Mouse (Mus musculus) CH12.LX (cell line): ENCODE data around the gene Prpf40b. TPM values are rescaled to one million over a fixed set of nuclear protein-coding genes. Genes with fewer than 3 reads are reported as not detected.

Experiments
- DNase-seq: peaks from one replicate; pipeline ENCODE4 v3.0.0-alpha.2; 2013; ENCODE audit errors: extremely low read depth
- H3K27ac ChIP-seq: 2 replicates; pipeline ENCODE4 v1.5.1; 2012; ENCODE audit warnings: low read depth, mild to moderate bottlenecking, control low read depth, moderate library complexity; ENCODE audit not compliant: insufficient read depth
- H3K27me3 ChIP-seq: replicated peaks from 2 replicates; pipeline ENCODE3; 2012; ENCODE audit warnings: inconsistent platforms
- H3K36me3 ChIP-seq, 2 experiments: replicated peaks in 1 of 2; 2 replicates each; pipeline versions ENCODE3 to v1.6.1; 2012; ENCODE audit warnings: inconsistent platforms in 1 of 2, low read length in 1 of 2, mild to moderate bottlenecking in 1 of 2, mixed read lengths in 1 of 2, moderate library complexity in 1 of 2; ENCODE audit not compliant: control insufficient read depth in 1 of 2, insufficient read depth in 1 of 2
- H3K4me1 ChIP-seq, 2 experiments: 2 replicates each; pipeline ENCODE4 v1.6.1; 2012; ENCODE audit warnings: inconsistent platforms in 1 of 2, moderate library complexity in 1 of 2; ENCODE audit not compliant: insufficient read depth in 2 of 2, control insufficient read depth in 1 of 2
- H3K4me2 ChIP-seq: 2 replicates; pipeline ENCODE4 v1.6.1; 2012; ENCODE audit warnings: low read depth, mild to moderate bottlenecking, control low read depth; ENCODE audit not compliant: poor library complexity, insufficient read depth, severe bottlenecking
- H3K4me3 ChIP-seq, 3 experiments: fragments of 150-350 bp in 1 of 3; sonication (generic) in 1 of 3; replicated peaks in 1 of 3; 2 replicates each; pipeline versions ENCODE3 to v1.5.1; 2011 to 2012; ENCODE audit warnings: low read depth in 2 of 3, low read length in 2 of 3, mild to moderate bottlenecking in 2 of 3, moderate library complexity in 2 of 3, control low read depth in 1 of 3, improper control_type of control experiment in 1 of 3, inconsistent platforms in 1 of 3, mixed read lengths in 1 of 3; ENCODE audit not compliant: poor library complexity in 1 of 3
- H3K79me2 ChIP-seq: replicated peaks from 2 replicates; pipeline ENCODE4 v1.6.1; 2012; ENCODE audit warnings: mild to moderate bottlenecking, moderate library complexity; ENCODE audit not compliant: control insufficient read depth, poor library complexity, insufficient read depth, severe bottlenecking; ENCODE audit errors: extremely low read depth
- H3K9ac ChIP-seq: 2 replicates; pipeline ENCODE4 v1.6.1; 2012; ENCODE audit warnings: low read depth, mild to moderate bottlenecking, control low read depth, moderate library complexity; ENCODE audit not compliant: insufficient read depth
- H3K9me3 ChIP-seq: replicated peaks from 2 replicates; pipeline ENCODE3; 2012; ENCODE audit warnings: low read length, inconsistent platforms, mixed read lengths
- CHD1 ChIP-seq: IDR thresholded peaks from 2 replicates; pipeline ENCODE4 v1.6.1; 2012; ENCODE audit warnings: low read depth, low read length, improper control_type of control experiment, inconsistent platforms
- CTCF ChIP-seq, 2 experiments: IDR thresholded peaks in 1 of 2; conservative IDR thresholded peaks in 1 of 2; 2 replicates each; pipeline ENCODE4 v1.5.1; 2011 to 2012; ENCODE audit warnings: low read depth in 2 of 2, low read length in 2 of 2, improper control_type of control experiment in 1 of 2, inconsistent platforms in 1 of 2, mild to moderate bottlenecking in 1 of 2, moderate library complexity in 1 of 2
- E2F4 ChIP-seq: IDR thresholded peaks from 2 replicates; pipeline ENCODE4 v1.6.1; 2011; ENCODE audit warnings: low read depth, low read length, improper control_type of control experiment; ENCODE audit not compliant: insufficient replicate concordance
- ELF1 ChIP-seq: IDR thresholded peaks from 2 replicates; pipeline ENCODE4 v1.6.1; 2014; ENCODE audit warnings: low read depth, mild to moderate bottlenecking, inconsistent platforms, low read length, improper control_type of control experiment
- EP300 ChIP-seq: IDR thresholded peaks from 2 replicates; pipeline ENCODE4 v1.6.1; 2011; ENCODE audit warnings: low read length, improper control_type of control experiment
- ETS1 ChIP-seq: conservative IDR thresholded peaks from 2 replicates; pipeline ENCODE4 v1.6.1; 2012; ENCODE audit warnings: low read depth, mild to moderate bottlenecking, inconsistent platforms, low read length, improper control_type of control experiment, moderate library complexity
- JUND ChIP-seq: conservative IDR thresholded peaks from 2 replicates; pipeline ENCODE4 v1.6.1; 2011; ENCODE audit warnings: low read depth, low read length, improper control_type of control experiment
- KAT2A ChIP-seq: IDR thresholded peaks from 2 replicates; pipeline ENCODE4 v1.6.1; 2012; ENCODE audit warnings: low read length, improper control_type of control experiment, inconsistent platforms; ENCODE audit not compliant: insufficient replicate concordance
- MAFK ChIP-seq: IDR thresholded peaks from 2 replicates; pipeline ENCODE4 v1.6.1; 2011; ENCODE audit warnings: low read length, improper control_type of control experiment; ENCODE audit not compliant: insufficient replicate concordance
- MAX ChIP-seq: IDR thresholded peaks from 2 replicates; pipeline ENCODE4 v1.6.1; 2011; ENCODE audit warnings: low read length, improper control_type of control experiment
- MAZ ChIP-seq: IDR thresholded peaks from 2 replicates; pipeline ENCODE4 v1.6.1; 2012; ENCODE audit warnings: low read depth, mild to moderate bottlenecking, inconsistent platforms, low read length, improper control_type of control experiment, moderate library complexity
- MYC ChIP-seq: IDR thresholded peaks from 2 replicates; pipeline ENCODE4 v1.6.1; 2011; ENCODE audit warnings: low read depth, mild to moderate bottlenecking, improper control_type of control experiment, low read length
- NELFE ChIP-seq: IDR thresholded peaks from 2 replicates; pipeline ENCODE4 v1.6.1; 2011; ENCODE audit warnings: low read depth, low read length, improper control_type of control experiment
- NRF1 ChIP-seq: IDR thresholded peaks from 2 replicates; pipeline ENCODE4 v1.6.1; 2014; ENCODE audit warnings: low read depth, mild to moderate bottlenecking, inconsistent platforms, low read length, improper control_type of control experiment, moderate library complexity
- PAX5 ChIP-seq: IDR thresholded peaks from 2 replicates; pipeline ENCODE4 v1.6.1; 2012; ENCODE audit warnings: low read length, inconsistent platforms, mixed read lengths
- POLR2AphosphoS2 ChIP-seq: IDR thresholded peaks from 2 replicates; pipeline ENCODE4 v1.6.1; 2011; ENCODE audit warnings: low read depth, low read length, improper control_type of control experiment
- RAD21 ChIP-seq: IDR thresholded peaks from 2 replicates; pipeline ENCODE4 v1.6.1; 2011; ENCODE audit warnings: low read depth, mild to moderate bottlenecking, low read length, improper control_type of control experiment, moderate library complexity
- SIN3A ChIP-seq: IDR thresholded peaks from 2 replicates; pipeline ENCODE4 v1.6.1; 2012; ENCODE audit warnings: low read length, improper control_type of control experiment, inconsistent platforms
- SMC3 ChIP-seq: IDR thresholded peaks from 2 replicates; pipeline ENCODE4 v1.6.1; 2011; ENCODE audit warnings: low read depth, low read length, improper control_type of control experiment
- TBP ChIP-seq: conservative IDR thresholded peaks from 2 replicates; pipeline ENCODE4 v1.6.1; 2011; ENCODE audit warnings: low read depth, low read length, improper control_type of control experiment
- UBTF ChIP-seq: IDR thresholded peaks from 2 replicates; pipeline ENCODE4 v1.6.1; 2012; ENCODE audit warnings: low read depth, mild to moderate bottlenecking, inconsistent platforms, low read length, improper control_type of control experiment, moderate library complexity
- USF1 ChIP-seq: IDR thresholded peaks from 2 replicates; pipeline ENCODE4 v1.6.1; 2014; ENCODE audit warnings: low read depth, mild to moderate bottlenecking, inconsistent platforms, low read length, improper control_type of control experiment
- USF2 ChIP-seq: conservative IDR thresholded peaks from 2 replicates; pipeline ENCODE4 v1.6.1; 2011; ENCODE audit warnings: low read depth, low read length, improper control_type of control experiment
- ZC3H11A ChIP-seq: IDR thresholded peaks from 2 replicates; pipeline ENCODE4 v1.6.1; 2012; ENCODE audit warnings: low read depth, mild to moderate bottlenecking, inconsistent platforms, low read length, improper control_type of control experiment
- ZMIZ1 ChIP-seq: IDR thresholded peaks from 2 replicates; pipeline ENCODE4 v1.6.1; 2012; ENCODE audit warnings: low read depth, mild to moderate bottlenecking, inconsistent platforms, low read length, improper control_type of control experiment
- ZNF384 ChIP-seq: IDR thresholded peaks from 2 replicates; pipeline ENCODE4 v1.6.1; 2012; ENCODE audit warnings: low read depth, low read length, improper control_type of control experiment, inconsistent platforms
- dilution Hi-C: fragments of 300-500 bp; cut with MboI; formaldehyde crosslinking; loops from 2 replicates; pipeline ENCODE4 v1.14.3; 2020; ENCODE audit warnings: low sequenced_read_pairs; ENCODE audit not compliant: extremely low pct_unique_long_range_greater_than_20kb, extremely low pct_ligation_motif_present
- in situ Hi-C: fragments of 300-500 bp; cut with MboI; formaldehyde crosslinking; loops from 3 replicates; pipeline ENCODE4 v1.14.3; 2019; ENCODE audit warnings: low sequenced_read_pairs, low pct_ligation_motif_present, low pct_unique_long_range_greater_than_20kb, mixed read lengths
- polyA plus RNA-seq: library from polyadenylated mRNA; unstranded; fragments of >175 nt; gene quantifications from 2 replicates; pipeline ENCODE4 v1.2.1, GENCODE M21; 2012; ENCODE audit warnings: low read depth; ENCODE audit not compliant: insufficient read length
- total RNA-seq, 2 experiments: library from RNA; depleted of rRNA; stranded (reverse); fragments of 300-350 nt in 1 of 2; fragments of >200 nt in 1 of 2; gene quantifications; 2 replicates each; pipeline ENCODE4 v1.2.3; 2012 to 2014

The Prpf40b gene
- total and polyA plus RNA-seq, 3 experiments = 11.7 to 31.8 (median 27.9) TPM

- peak; percentile 86 for TF ChIP-seq MAZ
- TF ChIP-seq ZMIZ1 = no peak
- TF ChIP-seq SIN3A = peak; percentile 94
- TF ChIP-seq CHD1 = no peak
- peak; percentile 47 for TF ChIP-seq SMC3
- TF ChIP-seq TBP = 0 out of 2 replicates have a peak, but pooled peaks have one; percentile 39
- TF ChIP-seq USF2 = no peak
- TF ChIP-seq MAFK = peak; percentile 69
- TF ChIP-seq MYC = no peak
- no peak for TF ChIP-seq PAX5
- TF ChIP-seq RAD21 = peak; percentile 51
- 0 out of 2 replicates have a peak, but pooled peaks have one; percentile 37 for TF ChIP-seq KAT2A
- TF ChIP-seq ETS1 = peak; percentile 95
- no peak for TF ChIP-seq NRF1
- TF ChIP-seq POLR2AphosphoS2 = no peak
- TF ChIP-seq USF1 = no peak
- TF ChIP-seq UBTF = peak; percentile 65; the same call in 1 of the 2 replicates
- peak; percentile 90 for TF ChIP-seq EP300
- TF ChIP-seq JUND = peak; percentile 38; the same call in 1 of the 2 replicates
Measured at GRCm38 (mm10) chr15:99332921-99333675, 38.2 kb downstream of the Prpf40b start (continued).

GRCm38 (mm10) chr15:99333676-99334065 is 38.8 kb downstream of the Prpf40b start:
- H3K27ac ChIP-seq = peak overlapping the region; percentile 81
- peaks cover 45 to 83% of the 10 kb centered on the region in 2 experiments for H3K4me1 ChIP-seq
- H3K9me3 ChIP-seq = no peaks in the 10 kb centered on the region
- H3K4me3 ChIP-seq = peak overlapping the region in 1 of 3 experiments; percentile 2
- dilution Hi-C loops (no loop called here), in situ Hi-C loops (loop anchor here (5.0 kb wide), 1 partner anchor 34 kb away; no protein-coding TSS in a partner anchor)
- no peaks in the 10 kb centered on the region for H3K27me3 ChIP-seq
- peaks cover 23 to 69% of the 10 kb centered on the region in 2 experiments for H3K36me3 ChIP-seq
- peak overlapping the region; percentile 28 for H3K9ac ChIP-seq
- H3K79me2 ChIP-seq = no peaks in the 10 kb centered on the region; the same call in 1 of the 2 replicates
- TF ChIP-seq E2F4 (no peak), ZNF384 (no peak), EP300 (no peak), USF1 (no peak), NRF1 (no peak), KAT2A (no peak), SIN3A (no peak), ZC3H11A (no peak), ZMIZ1 (no peak), ELF1 (no peak), CHD1 (no peak), NELFE (no peak), CTCF (conservative IDR thresholded peaks at IDR 0.05 in 1 of 2, IDR thresholded peaks at IDR 0.05 in 1 of 2; ENCODE audit: low read depth in 2 of 2, low read length in 2 of 2) (no peak), MAX (no peak), SMC3 (no peak)
- DNase-seq = no peak
- peak overlapping the region; percentile 79 for H3K4me2 ChIP-seq
